Mouse (Mus musculus) forebrain, embryonic 10.5 days (tissue): ENCODE measurements at regions not wholly inside any gene's neighbourhood (a gene's known extent, or its start where the extent isn't known, plus 50 kb on each side); places are given as distances from the start of the nearest gene placed in this dataset.
"Not testable (repeated sequence)": the region's sequence is repeated elsewhere in the genome, so short reads cannot be mapped to it uniquely, and the experiment has no call there.

Experiments
- DNase-seq: peaks from one replicate; pipeline ENCODE4 v3.0.0-alpha.2; 2017; ENCODE audit warnings: low spot score; ENCODE audit errors: extremely low spot score
- H3K27ac ChIP-seq: fragments of 300-500 bp; sonication (generic); 2 replicates; pipeline ENCODE4 v1.5.1; 2016; ENCODE audit warnings: mild to moderate bottlenecking
- H3K27me3 ChIP-seq: fragments of 300-500 bp; sonication (generic); 2 replicates; pipeline ENCODE4 v1.6.1; 2016; ENCODE audit warnings: mild to moderate bottlenecking; ENCODE audit not compliant: poor library complexity, severe bottlenecking
- H3K36me3 ChIP-seq: fragments of 300-500 bp; sonication (generic); replicated peaks from 2 replicates; pipeline ENCODE4 v1.6.1; 2016; ENCODE audit warnings: mild to moderate bottlenecking, moderate library complexity
- H3K4me1 ChIP-seq: fragments of 300-500 bp; sonication (generic); 2 replicates; pipeline ENCODE4 v1.6.1; 2016
- H3K4me3 ChIP-seq: fragments of 300-500 bp; sonication (generic); 2 replicates; pipeline ENCODE4 v1.5.1; 2016; ENCODE audit warnings: mild to moderate bottlenecking, moderate library complexity
- H3K9me3 ChIP-seq: fragments of 300-500 bp; sonication (generic); 2 replicates; pipeline ENCODE4 v1.6.1; 2016; ENCODE audit warnings: mild to moderate bottlenecking, moderate library complexity
- WGBS: fragments of 180-500 bp; shearing (Covaris S2); methylation state at CpG from one replicate; pipeline ENCODE4 v1.1.7; 2016; 5-methylcytosine and 5-hydroxymethylcytosine counted together

DNA sequence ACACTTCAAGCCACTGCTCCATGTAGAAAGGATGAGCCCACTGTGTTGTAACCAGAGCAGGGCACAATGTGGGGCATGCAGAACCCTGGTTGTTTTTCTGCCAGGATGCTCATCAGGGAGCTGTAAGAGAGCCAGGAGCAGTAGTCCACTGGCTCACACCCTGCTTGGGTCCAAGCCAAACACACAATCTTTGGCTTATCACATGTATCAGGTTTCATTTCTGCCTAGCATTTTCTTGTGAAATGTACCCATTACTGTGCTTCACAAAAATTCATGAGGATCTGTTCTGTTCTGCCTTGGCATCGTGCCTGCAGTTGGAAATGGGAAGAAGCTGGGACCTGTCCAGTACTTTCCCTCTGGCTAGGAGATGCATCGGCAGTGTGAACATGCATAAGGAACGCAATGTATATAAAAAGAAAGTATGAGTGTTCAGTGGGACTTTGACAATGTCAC is 491.6 kb upstream of the Igfbp3 start:
- H3K27ac ChIP-seq: no peak overlapping the region
- H3K27me3 ChIP-seq: no peaks in the 10 kb centered on the region
- H3K36me3 ChIP-seq: no peaks in the 10 kb centered on the region
- no peak for DNase-seq
- WGBS: 92% methylated on average over 3 of the region's 3 CpGs
- no peak overlapping the region for H3K4me3 ChIP-seq
- H3K9me3 ChIP-seq: no peaks in the 10 kb centered on the region
- no peaks in the 10 kb centered on the region for H3K4me1 ChIP-seq

GRCm38 (mm10) chr11:7697591-7697990 is 483.9 kb upstream of the Igfbp3 start:
- no peak overlapping the region for H3K4me3 ChIP-seq
- no peaks in the 10 kb centered on the region for H3K27me3 ChIP-seq
- no peaks in the 10 kb centered on the region for H3K36me3 ChIP-seq
- H3K4me1 ChIP-seq: no peaks in the 10 kb centered on the region
- H3K9me3 ChIP-seq: no peaks in the 10 kb centered on the region
- 76% methylated on average over 1 of the region's 1 CpGs for WGBS
- H3K27ac ChIP-seq: no peak overlapping the region
- no peak for DNase-seq

GRCm38 (mm10) chr11:7689701-7690100 is 476.0 kb upstream of the Igfbp3 start:
- not testable (repeated sequence) for H3K4me3 ChIP-seq, H3K9me3 ChIP-seq, H3K27ac ChIP-seq, H3K27me3 ChIP-seq, H3K36me3 ChIP-seq, H3K4me1 ChIP-seq, DNase-seq
- WGBS: 67% methylated on average over 3 of the region's 3 CpGs

DNA sequence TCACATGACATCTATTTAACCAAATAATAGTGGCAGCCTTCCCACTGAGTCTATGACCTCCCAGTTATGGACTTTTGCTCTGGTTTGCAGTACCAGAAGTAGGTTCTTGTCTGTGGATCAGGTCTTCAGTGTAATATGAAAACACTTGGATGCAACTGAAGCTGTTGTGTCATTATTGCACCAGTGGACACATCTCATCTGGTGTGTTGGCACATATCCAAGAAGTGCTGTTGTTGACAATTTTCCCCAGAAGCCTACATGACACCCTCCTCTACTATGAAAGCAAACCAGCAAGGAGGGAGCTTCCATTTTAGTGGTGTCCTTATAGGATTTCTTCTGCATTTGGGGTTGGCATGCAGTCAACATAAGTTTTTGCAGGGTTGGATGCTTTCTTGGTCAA is 459.1 kb upstream of the Igfbp3 start:
- no peaks in the 10 kb centered on the region for H3K4me1 ChIP-seq
- H3K27ac ChIP-seq: no peak overlapping the region
- H3K4me3 ChIP-seq: no peak overlapping the region
- no peaks in the 10 kb centered on the region for H3K27me3 ChIP-seq
- no peaks in the 10 kb centered on the region for H3K36me3 ChIP-seq
- H3K9me3 ChIP-seq: no peaks in the 10 kb centered on the region
- no peak for DNase-seq

GRCm38 (mm10) chr11:7630637-7631036 is 416.9 kb upstream of the Igfbp3 start:
- DNase-seq: no peak
- no peaks in the 10 kb centered on the region for H3K27me3 ChIP-seq
- no peaks in the 10 kb centered on the region for H3K4me1 ChIP-seq
- H3K36me3 ChIP-seq: no peaks in the 10 kb centered on the region
- H3K27ac ChIP-seq: no peak overlapping the region
- H3K4me3 ChIP-seq: no peak overlapping the region
- H3K9me3 ChIP-seq: no peaks in the 10 kb centered on the region

DNA sequence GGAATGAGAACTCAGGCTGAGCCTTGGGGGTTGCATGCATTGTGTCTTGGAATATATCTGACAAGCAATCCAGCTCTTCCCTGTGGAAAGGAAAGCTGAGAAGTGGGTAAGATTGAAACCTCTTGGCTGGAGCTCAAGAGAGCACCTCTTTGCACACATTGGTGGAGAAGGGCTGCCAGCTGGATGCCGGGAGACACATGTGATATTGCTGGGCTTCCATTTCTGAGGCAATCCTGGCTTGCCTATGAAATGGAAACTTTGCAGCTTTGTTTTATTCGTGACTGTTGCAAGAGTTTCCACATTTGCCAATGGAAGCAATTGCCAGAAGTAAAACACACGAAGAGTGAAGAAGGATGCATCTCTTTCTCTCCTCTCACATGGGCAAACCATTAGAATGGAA is 411.5 kb upstream of the Igfbp3 start:
- 88% methylated on average over 3 of the region's 3 CpGs for WGBS
- no peak overlapping the region for H3K4me3 ChIP-seq
- H3K27ac ChIP-seq: no peak overlapping the region
- H3K4me1 ChIP-seq: no peaks in the 10 kb centered on the region
- no peaks in the 10 kb centered on the region for H3K9me3 ChIP-seq
- DNase-seq: no peak
- no peaks in the 10 kb centered on the region for H3K27me3 ChIP-seq
- H3K36me3 ChIP-seq: no peaks in the 10 kb centered on the region

DNA sequence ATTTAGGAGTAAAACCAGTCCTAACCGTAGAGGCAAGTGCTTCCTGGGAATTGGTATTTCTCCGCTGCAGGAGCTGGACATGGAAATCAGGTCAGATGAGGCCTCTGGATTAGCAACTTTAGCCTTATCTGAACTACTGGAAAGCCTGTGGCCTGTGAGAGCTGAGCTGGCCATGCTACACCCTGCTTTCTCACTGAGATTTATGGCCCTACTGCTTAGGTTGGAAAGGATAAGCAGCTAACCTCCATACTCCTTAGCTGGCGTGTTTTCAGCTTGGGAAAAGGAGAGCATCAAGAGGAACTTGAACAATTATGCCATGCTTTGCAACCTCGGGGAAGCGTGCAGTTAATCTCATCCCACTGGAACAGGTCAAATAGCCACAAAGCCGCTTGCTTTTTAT is 406.6 kb upstream of the Igfbp3 start:
- no peaks in the 10 kb centered on the region for H3K4me1 ChIP-seq
- no peak for DNase-seq
- WGBS: 91% methylated on average over 6 of the region's 6 CpGs

DNA sequence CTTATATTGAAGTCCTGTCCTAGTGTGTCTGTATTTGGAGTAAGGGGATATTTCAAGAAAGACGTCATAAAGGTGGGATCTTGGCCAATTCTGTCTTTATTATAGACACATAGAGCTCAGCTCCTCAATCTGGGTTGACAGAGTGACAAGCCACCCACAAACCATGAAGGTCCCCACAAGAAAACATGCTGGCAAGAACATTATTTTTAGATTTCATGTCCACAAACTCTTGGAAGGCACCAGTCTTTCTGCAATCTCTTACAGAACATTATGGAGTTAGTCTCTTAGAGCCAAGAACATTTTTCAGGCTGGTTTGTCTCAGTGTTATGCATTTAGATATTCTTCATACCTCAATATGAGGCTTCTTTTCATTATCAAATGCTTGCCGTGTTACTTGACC is 397.0 kb upstream of the Igfbp3 start:
- no peak for DNase-seq
- Histone ChIP-seq H3K9me3 (no peaks in the 10 kb centered on the region), H3K36me3 (no peaks in the 10 kb centered on the region), H3K27me3 (no peaks in the 10 kb centered on the region), H3K27ac (no peak overlapping the region), H3K4me1 (no peaks in the 10 kb centered on the region), H3K4me3 (no peak overlapping the region)
- 88% methylated on average over 2 of the region's 2 CpGs for WGBS

More for the DNA sequence above, 406.6 kb upstream of the Igfbp3 start:
- Histone ChIP-seq H3K36me3 (no peaks in the 10 kb centered on the region), H3K4me3 (no peak overlapping the region), H3K27me3 (no peaks in the 10 kb centered on the region), H3K9me3 (no peaks in the 10 kb centered on the region), H3K27ac (no peak overlapping the region)

DNA sequence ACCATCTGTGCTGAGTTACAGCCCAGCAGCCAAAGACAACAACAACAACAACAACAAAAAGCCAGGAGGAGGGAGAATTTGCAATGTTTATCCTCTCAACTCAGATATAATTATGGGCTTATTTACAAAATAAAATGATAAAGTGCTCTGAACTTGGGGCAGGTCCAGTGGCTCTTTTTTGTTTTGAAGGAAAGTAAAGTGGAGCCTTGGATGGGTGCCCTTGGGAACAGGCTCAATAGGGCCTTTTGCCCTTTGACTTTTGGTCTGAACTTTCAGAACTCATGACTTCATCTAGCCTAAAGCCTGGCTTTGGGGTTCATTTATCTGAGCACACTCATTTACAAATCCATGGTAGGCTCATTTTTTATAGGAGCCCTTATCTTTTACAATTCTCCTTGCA is 396.2 kb upstream of the Igfbp3 start:
- no peak for DNase-seq
- no peaks in the 10 kb centered on the region for H3K36me3 ChIP-seq
- H3K4me1 ChIP-seq: no peaks in the 10 kb centered on the region
- no peak overlapping the region for H3K4me3 ChIP-seq
- no peaks in the 10 kb centered on the region for H3K27me3 ChIP-seq
- no peak overlapping the region for H3K27ac ChIP-seq
- no peaks in the 10 kb centered on the region for H3K9me3 ChIP-seq

- Histone ChIP-seq H3K36me3 (no peaks in the 10 kb centered on the region), H3K4me1 (no peaks in the 10 kb centered on the region), H3K9me3 (no peaks in the 10 kb centered on the region), H3K27me3 (no peaks in the 10 kb centered on the region), H3K27ac (no peak overlapping the region), H3K4me3 (no peak overlapping the region)
- 88% methylated on average over 7 of the region's 7 CpGs for WGBS
- DNase-seq: no peak
These were observed 392.9 kb upstream of the Igfbp3 start for GRCm38 (mm10) chr11:7606652-7607051.

GRCm38 (mm10) chr11:7592010-7592409 is 378.3 kb upstream of the Igfbp3 start:
- no peaks in the 10 kb centered on the region for H3K36me3 ChIP-seq
- no peaks in the 10 kb centered on the region for H3K9me3 ChIP-seq
- no peak for DNase-seq
- H3K27me3 ChIP-seq: no peaks in the 10 kb centered on the region
- H3K27ac ChIP-seq: no peak overlapping the region
- no peaks in the 10 kb centered on the region for H3K4me1 ChIP-seq
- no peak overlapping the region for H3K4me3 ChIP-seq
- 86% methylated on average over 4 of the region's 4 CpGs for WGBS

DNA sequence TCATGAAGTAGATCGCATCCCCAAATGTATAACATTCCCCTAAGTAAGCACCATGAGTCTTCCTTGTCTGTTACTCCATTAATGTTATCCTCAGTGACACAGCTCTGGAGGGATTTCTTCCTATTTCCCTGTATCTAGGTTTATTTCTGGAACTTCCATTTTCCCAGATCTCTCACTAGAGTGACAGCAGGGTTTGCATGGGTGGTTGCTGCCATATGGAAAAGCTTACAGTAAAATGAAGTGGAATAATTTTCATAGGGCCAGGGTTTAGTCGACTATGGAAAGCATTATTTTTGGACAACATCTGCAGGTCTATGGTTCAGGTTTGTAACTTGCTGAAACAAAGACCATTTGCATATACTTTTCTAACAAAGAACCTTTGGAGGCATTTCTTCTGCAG is 369.6 kb upstream of the Igfbp3 start:
- 88% methylated on average over 2 of the region's 2 CpGs for WGBS
- Histone ChIP-seq H3K27me3 (no peaks in the 10 kb centered on the region), H3K9me3 (no peaks in the 10 kb centered on the region; the same call in 1 of the 2 replicates), H3K4me1 (no peaks in the 10 kb centered on the region), H3K36me3 (no peaks in the 10 kb centered on the region), H3K4me3 (no peak overlapping the region), H3K27ac (no peak overlapping the region)
- DNase-seq: no peak

DNA sequence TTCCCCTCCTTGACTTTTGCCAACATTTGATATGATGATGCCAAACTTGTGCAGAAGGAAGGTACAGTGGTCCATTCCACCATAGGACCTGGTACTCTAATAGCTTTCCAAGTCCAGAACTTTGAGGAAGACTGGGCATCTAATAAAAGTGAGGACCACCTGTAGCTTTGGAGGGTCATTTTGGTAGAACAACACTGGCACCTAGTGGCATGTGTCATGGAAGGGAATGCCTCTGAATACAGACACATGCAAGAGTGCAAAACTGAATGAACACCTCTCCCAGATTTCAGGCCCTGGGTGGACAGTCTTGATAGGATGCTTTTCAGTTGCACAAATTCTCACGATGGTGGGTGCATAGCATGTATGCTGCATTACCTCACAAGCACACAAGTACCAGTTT is 354.8 kb upstream of the Igfbp3 start:
- Histone ChIP-seq H3K27ac (no peak overlapping the region), H3K9me3 (no peaks in the 10 kb centered on the region), H3K36me3 (no peaks in the 10 kb centered on the region), H3K4me3 (no peak overlapping the region), H3K27me3 (no peaks in the 10 kb centered on the region), H3K4me1 (no peaks in the 10 kb centered on the region)
- whole genome bisulfite sequencing: 74% methylated on average over 1 of the region's 1 CpGs
- no peak for DNase-seq

- no peak for DNase-seq
- no peaks in the 10 kb centered on the region for H3K4me1 ChIP-seq
- no peaks in the 10 kb centered on the region for H3K36me3 ChIP-seq
- no peaks in the 10 kb centered on the region for H3K27me3 ChIP-seq
- no peak overlapping the region for H3K27ac ChIP-seq
- 42% methylated on average over 2 of the region's 2 CpGs for WGBS
- no peaks in the 10 kb centered on the region for H3K9me3 ChIP-seq
- H3K4me3 ChIP-seq: no peak overlapping the region
These were observed 348.3 kb upstream of the Igfbp3 start for GRCm38 (mm10) chr11:7562029-7562428.
